Mouse (Mus musculus): ENCODE results near the gene Unc5cl. TPM values are rescaled to one million over a fixed set of nuclear protein-coding genes. Genes with fewer than 3 reads are reported as not detected.

Unc5cl gene
- polyA plus RNA-seq, 2 experiments, result 3.0 to 4.8 TPM

- no peak for TF ChIP-seq CTCF (IDR thresholded peaks at IDR 0.05; ENCODE audit: low read depth)
- no peak for TF ChIP-seq EP300 (IDR thresholded peaks at IDR 0.05; ENCODE audit: low read depth)
- Histone ChIP-seq H3K27ac (no peak overlapping the region), H3K36me3 (replicated peaks; ENCODE audit: control insufficient read depth, insufficient read depth, low read depth) (no peaks in the 10 kb centered on the region), H3K27me3 (ENCODE audit: control insufficient read depth, insufficient read depth, low read length) (no peaks in the 10 kb centered on the region), H3K4me3 (ENCODE audit: insufficient read depth in 1 of 2, low read depth in 2 of 2, low read length in 2 of 2) (no peak overlapping the region), H3K9me3 (ENCODE audit: control insufficient read depth, low read length) (no peaks in the 10 kb centered on the region), H3K4me2 (ENCODE audit: low read depth) (no peak overlapping the region), H3K9ac (replicated peaks) (no peak overlapping the region), H3K4me1 (replicated peaks; ENCODE audit: control insufficient read depth in 2 of 2, insufficient read depth in 2 of 2, low read length in 1 of 2) (no peaks in the 10 kb centered on the region)
- ATAC-seq (ENCODE audit: insufficient read depth) (no peak), DNase-seq (ENCODE audit: low read depth in 3 of 3, low spot score in 3 of 3) (no peak)
- 46% methylated on average over 7 of the region's 7 CpGs for WGBS (ENCODE audit: insufficient replicate concordance)
Measured at GRCm38 (mm10) chr17:48493582-48493981, 38.9 kb downstream of the Unc5cl start.

DNA sequence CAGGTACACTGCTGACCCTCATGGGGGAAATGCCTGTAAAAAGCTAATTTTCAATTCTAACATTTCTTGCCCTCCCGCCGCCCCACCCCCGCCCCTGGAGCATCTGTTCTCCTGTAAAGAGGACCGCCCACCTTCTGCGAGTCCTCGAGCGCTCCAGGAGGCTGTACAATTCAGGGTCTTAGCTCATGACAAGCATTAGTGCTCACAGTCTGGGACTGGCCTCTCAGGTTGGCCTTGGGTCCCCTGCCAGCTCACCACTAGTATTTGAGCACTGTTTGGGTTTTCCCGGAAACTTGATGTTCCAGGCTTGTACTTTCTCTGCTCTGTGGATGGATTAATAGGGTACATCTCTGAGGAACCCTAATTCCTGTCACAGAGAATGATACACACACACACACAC lies 39.3 kb downstream of the Unc5cl start:
- H3K36me3 ChIP-seq (replicated peaks; ENCODE audit: control insufficient read depth, insufficient read depth, low read depth), result no peaks in the 10 kb centered on the region
- ATAC-seq (ENCODE audit: insufficient read depth), result no peak
- no peak for DNase-seq (ENCODE audit: low read depth in 3 of 3, low spot score in 3 of 3)
- TF ChIP-seq EP300 (IDR thresholded peaks at IDR 0.05; ENCODE audit: low read depth), result no peak
- TF ChIP-seq CTCF (IDR thresholded peaks at IDR 0.05; ENCODE audit: low read depth), result no peak
- WGBS (ENCODE audit: insufficient replicate concordance), result 64% methylated on average over 8 of the region's 8 CpGs
- H3K27ac ChIP-seq, result no peak overlapping the region
- H3K4me2 ChIP-seq (ENCODE audit: low read depth), result no peak overlapping the region
- no peaks in the 10 kb centered on the region for H3K27me3 ChIP-seq (ENCODE audit: control insufficient read depth, insufficient read depth, low read length)
- no peaks in the 10 kb centered on the region for H3K9me3 ChIP-seq (ENCODE audit: control insufficient read depth, low read length)
- H3K9ac ChIP-seq (replicated peaks), result no peak overlapping the region
- no peaks in the 10 kb centered on the region for H3K4me1 ChIP-seq (replicated peaks; ENCODE audit: control insufficient read depth in 2 of 2, insufficient read depth in 2 of 2, low read length in 1 of 2)
- no peak overlapping the region for H3K4me3 ChIP-seq (ENCODE audit: insufficient read depth in 1 of 2, low read depth in 2 of 2, low read length in 2 of 2)

GRCm38 (mm10) chr17:48497986-48498385 lies 43.3 kb downstream of the Unc5cl start:
- Histone ChIP-seq H3K9ac (replicated peaks) (no peak overlapping the region), H3K4me2 (ENCODE audit: low read depth) (no peak overlapping the region), H3K4me1 (replicated peaks; ENCODE audit: control insufficient read depth in 2 of 2, insufficient read depth in 2 of 2, low read length in 1 of 2) (no peaks in the 10 kb centered on the region), H3K36me3 (replicated peaks; ENCODE audit: control insufficient read depth, insufficient read depth, low read depth) (no peaks in the 10 kb centered on the region), H3K9me3 (ENCODE audit: control insufficient read depth, low read length) (no peaks in the 10 kb centered on the region), H3K4me3 (ENCODE audit: insufficient read depth in 1 of 2, low read depth in 2 of 2, low read length in 2 of 2) (no peak overlapping the region), H3K27me3 (ENCODE audit: control insufficient read depth, insufficient read depth, low read length) (no peaks in the 10 kb centered on the region), H3K27ac (no peak overlapping the region)
- DNase-seq (ENCODE audit: low read depth in 3 of 3, low spot score in 3 of 3) (no peak), ATAC-seq (ENCODE audit: insufficient read depth) (no peak)
- TF ChIP-seq EP300 (IDR thresholded peaks at IDR 0.05; ENCODE audit: low read depth), result no peak
- no peak for TF ChIP-seq CTCF (IDR thresholded peaks at IDR 0.05; ENCODE audit: low read depth)
- 43% methylated on average over 3 of the region's 3 CpGs for WGBS (ENCODE audit: insufficient replicate concordance)

- ATAC-seq (ENCODE audit: insufficient read depth), result no peak
- no peaks in the 10 kb centered on the region for H3K36me3 ChIP-seq (replicated peaks; ENCODE audit: control insufficient read depth, insufficient read depth, low read depth)
- no peak overlapping the region for H3K27ac ChIP-seq
- H3K9ac ChIP-seq (replicated peaks), result no peak overlapping the region
- H3K9me3 ChIP-seq (ENCODE audit: control insufficient read depth, low read length), result no peaks in the 10 kb centered on the region
- no peaks in the 10 kb centered on the region for H3K4me1 ChIP-seq (replicated peaks; ENCODE audit: control insufficient read depth in 2 of 2, insufficient read depth in 2 of 2, low read length in 1 of 2)
- DNase-seq (ENCODE audit: low read depth in 3 of 3, low spot score in 3 of 3), result no peak
- H3K27me3 ChIP-seq (ENCODE audit: control insufficient read depth, insufficient read depth, low read length), result no peaks in the 10 kb centered on the region
- H3K4me3 ChIP-seq (ENCODE audit: insufficient read depth in 1 of 2, low read depth in 2 of 2, low read length in 2 of 2), result no peak overlapping the region
- no peak for TF ChIP-seq CTCF (IDR thresholded peaks at IDR 0.05; ENCODE audit: low read depth)
- no peak for TF ChIP-seq EP300 (IDR thresholded peaks at IDR 0.05; ENCODE audit: low read depth)
- H3K4me2 ChIP-seq (ENCODE audit: low read depth), result no peak overlapping the region
- 73% methylated on average over 7 of the region's 7 CpGs for WGBS (ENCODE audit: insufficient replicate concordance)
Measured at GRCm38 (mm10) chr17:48500846-48501445, 46.2 kb downstream of the Unc5cl start.

DNA sequence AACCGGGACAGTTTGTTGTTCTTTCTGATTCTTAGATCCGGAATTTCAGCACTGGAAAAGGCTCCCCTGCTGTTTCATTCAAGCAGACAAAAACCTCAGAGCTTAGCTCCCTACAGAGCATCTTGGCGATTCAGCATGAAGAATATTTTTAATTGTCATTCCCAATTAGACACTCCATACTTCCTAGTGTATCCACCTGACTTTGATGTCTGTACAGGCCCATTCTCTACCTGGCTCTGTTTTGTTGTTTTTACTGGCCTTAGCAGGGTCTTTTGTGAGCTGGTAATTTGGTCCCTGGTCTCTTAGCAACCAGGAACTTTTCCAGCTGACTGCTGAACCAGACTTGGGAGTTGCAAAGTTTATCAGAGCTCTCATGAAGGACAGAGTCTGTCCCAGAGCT lies 50.3 kb downstream of the Unc5cl start:
- TF ChIP-seq CTCF (IDR thresholded peaks at IDR 0.05; ENCODE audit: low read depth) (no peak), EP300 (IDR thresholded peaks at IDR 0.05; ENCODE audit: low read depth) (no peak)
- 45% methylated on average over 3 of the region's 3 CpGs for WGBS (ENCODE audit: insufficient replicate concordance)
- Histone ChIP-seq H3K4me1 (replicated peaks; ENCODE audit: control insufficient read depth in 2 of 2, insufficient read depth in 2 of 2, low read length in 1 of 2) (no peaks in the 10 kb centered on the region), H3K9me3 (ENCODE audit: control insufficient read depth, low read length) (no peaks in the 10 kb centered on the region), H3K36me3 (replicated peaks; ENCODE audit: control insufficient read depth, insufficient read depth, low read depth) (no peaks in the 10 kb centered on the region), H3K4me3 (ENCODE audit: insufficient read depth in 1 of 2, low read depth in 2 of 2, low read length in 2 of 2) (no peak overlapping the region), H3K27me3 (ENCODE audit: control insufficient read depth, insufficient read depth, low read length) (no peaks in the 10 kb centered on the region), H3K9ac (replicated peaks) (no peak overlapping the region), H3K27ac (no peak overlapping the region), H3K4me2 (ENCODE audit: low read depth) (no peak overlapping the region)
- DNase-seq (ENCODE audit: low read depth in 3 of 3, low spot score in 3 of 3) (no peak), ATAC-seq (ENCODE audit: insufficient read depth) (no peak)

Measured in liver, embryonic 14.5 days (tissue).